Mouse (Mus musculus) limb, embryonic 14.5 days (tissue): Measurements from ENCODE around the gene Dnajc22. TPM values are rescaled to one million over a fixed set of nuclear protein-coding genes. Genes with fewer than 3 reads are reported as not detected.

ENCODE experiments used
- ATAC-seq: fragments of 200-750 bp; cut with Nextera tagmentation; 2 replicates; pipeline ENCODE4 v1.8.0; 2017; ENCODE audit warnings: low read depth, moderate number of reproducible peaks, moderate TSS enrichment; ENCODE audit not compliant: low FRiP score
- DNase-seq: peaks from one replicate; pipeline ENCODE4 v3.0.0-alpha.2; 2015; ENCODE audit warnings: low spot score
- H3K27ac ChIP-seq: fragments of 300-500 bp; sonication (generic); replicated peaks from 2 replicates; pipeline ENCODE4 v1.5.1; 2014; ENCODE audit warnings: low read depth, mild to moderate bottlenecking, low read length, moderate library complexity, mixed read lengths
- H3K27me3 ChIP-seq: fragments of 300-500 bp; sonication (generic); 2 replicates; pipeline ENCODE4 v1.6.1; 2014; ENCODE audit warnings: low read length, mixed read lengths; ENCODE audit not compliant: control insufficient read depth, insufficient read depth
- H3K36me3 ChIP-seq: fragments of 300-500 bp; sonication (generic); 2 replicates; pipeline ENCODE4 v1.6.1; 2014; ENCODE audit warnings: mild to moderate bottlenecking, low read length, moderate library complexity, mixed read lengths; ENCODE audit not compliant: control insufficient read depth, insufficient read depth
- H3K4me1 ChIP-seq: fragments of 300-500 bp; sonication (generic); 2 replicates; pipeline ENCODE4 v1.6.1; 2014; ENCODE audit warnings: antibody characterized with exemption, low read length, mixed read lengths; ENCODE audit not compliant: control insufficient read depth, insufficient read depth
- H3K4me2 ChIP-seq: fragments of 300-500 bp; sonication (generic); replicated peaks from 2 replicates; pipeline ENCODE4 v1.6.1; 2014; ENCODE audit warnings: low read depth, mild to moderate bottlenecking, low read length, moderate library complexity; ENCODE audit not compliant: severe bottlenecking
- H3K4me3 ChIP-seq: fragments of 300-500 bp; sonication (generic); replicated peaks from 2 replicates; pipeline ENCODE4 v1.5.1; 2014; ENCODE audit warnings: low read length
- H3K9ac ChIP-seq: fragments of 300-500 bp; sonication (generic); 2 replicates; pipeline ENCODE4 v1.6.1; 2014; ENCODE audit warnings: mild to moderate bottlenecking, low read depth, low read length, moderate library complexity; ENCODE audit not compliant: severe bottlenecking
- H3K9me3 ChIP-seq: fragments of 300-500 bp; sonication (generic); 2 replicates; pipeline ENCODE4 v1.6.1; 2016; ENCODE audit warnings: low read length; ENCODE audit not compliant: control insufficient read depth
- POLR2A ChIP-seq: fragments of 200-500 bp; IDR thresholded peaks from 2 replicates; pipeline ENCODE4 v1.8.0; 2012; ENCODE audit warnings: inconsistent platforms, mild to moderate bottlenecking, moderate library complexity, borderline replicate concordance; ENCODE audit not compliant: insufficient read depth, insufficient read length; ENCODE audit errors: extremely low read depth
- WGBS: fragments of 180-500 bp; shearing (Covaris S2); extraction: QIAGEN DNeasy Blood & Tissue Kit; methylation state at CpG from one replicate; pipeline ENCODE4 v1.1.7; 2014; 5-methylcytosine and 5-hydroxymethylcytosine counted together
- polyA plus RNA-seq, 2 experiments: library from polyadenylated mRNA; depleted of rRNA in 1 of 2; stranded (reverse) in 1 of 2; unstranded in 1 of 2; fragments of >200 nt; fragmentation: Nextera tagmentation in 1 of 2; extraction: Ambion mirVana in 1 of 2; gene quantifications; 2 replicates each; pipeline versions ENCODE4 v1.2.1 to v1.2.3; 2012 to 2014

Gene Dnajc22
- polyA plus RNA-seq, 2 experiments: 0.11 to 0.87 TPM

DNA sequence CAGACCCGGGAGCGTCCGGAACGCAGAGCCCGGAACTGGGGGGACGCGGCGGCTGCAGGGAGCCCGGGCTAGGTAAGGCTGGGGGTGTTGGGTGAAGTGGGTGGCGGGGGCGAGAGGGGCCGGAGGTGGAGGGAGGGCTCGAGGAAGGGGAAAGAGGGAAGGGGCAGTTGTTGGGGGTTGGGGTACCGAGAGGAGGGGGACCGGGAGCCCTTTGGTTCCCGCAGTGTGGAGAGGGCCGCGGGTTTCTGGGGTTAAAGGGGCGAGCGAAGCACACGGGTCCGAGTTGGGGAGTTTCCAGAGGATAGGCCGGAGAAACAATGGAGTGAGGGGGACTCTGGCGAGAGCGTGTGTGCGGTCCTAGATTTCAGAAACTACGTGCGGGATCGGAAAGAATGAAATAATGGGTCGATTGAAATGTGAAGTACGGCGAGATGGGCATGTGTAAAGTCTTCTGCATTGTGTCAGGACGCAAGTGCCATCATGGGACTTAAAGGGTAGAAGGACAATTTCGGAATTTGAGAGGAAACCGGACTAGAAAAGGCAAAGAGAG lies 33.9 kb downstream of the Dnajc22 start:
- peak overlapping the region; percentile 92 for H3K9ac ChIP-seq
- peak overlapping the region; percentile 80 for H3K4me3 ChIP-seq
- H3K4me1 ChIP-seq: peaks cover 23% of the 10 kb centered on the region
- H3K27me3 ChIP-seq: no peaks in the 10 kb centered on the region
- DNase-seq (no peak), ATAC-seq (peak; percentile 8; the same call in 1 of the 2 replicates)
- peaks cover 4% of the 10 kb centered on the region; the same call in 1 of the 2 replicates for H3K36me3 ChIP-seq
- peak overlapping the region; percentile 50 for H3K4me2 ChIP-seq
- WGBS: 1% methylated on average over 31 of the region's 35 CpGs
- no peak for TF ChIP-seq POLR2A
- no peaks in the 10 kb centered on the region for H3K9me3 ChIP-seq
- peak overlapping the region; percentile 95 for H3K27ac ChIP-seq

GRCm38 (mm10) chr15:99127851-99128522 lies 35.0 kb downstream of the Dnajc22 start:
- H3K4me2 ChIP-seq: peak overlapping the region; percentile 50

GRCm38 (mm10) chr15:99129441-99129840 lies 36.5 kb downstream of the Dnajc22 start:
- no peak for TF ChIP-seq POLR2A
- Histone ChIP-seq H3K4me1 (peaks cover 26% of the 10 kb centered on the region), H3K27ac (no peak overlapping the region), H3K4me3 (no peak overlapping the region), H3K36me3 (peaks cover 4% of the 10 kb centered on the region; the same call in 1 of the 2 replicates), H3K4me2 (peak overlapping the region; percentile 2; the same call in 1 of the 2 replicates), H3K9ac (0 out of 2 replicates have a peak overlapping the region, but pooled peaks have one; percentile 21), H3K27me3 (no peaks in the 10 kb centered on the region), H3K9me3 (no peaks in the 10 kb centered on the region)
- DNase-seq (no peak), ATAC-seq (no peak)
- WGBS: 49% methylated on average over 11 of the region's 11 CpGs

More at GRCm38 (mm10) chr15:99127851-99128522, 35.0 kb downstream of the Dnajc22 start:
- Histone ChIP-seq H3K9me3 (no peaks in the 10 kb centered on the region), H3K27me3 (no peaks in the 10 kb centered on the region), H3K4me1 (peaks cover 25% of the 10 kb centered on the region), H3K36me3 (peaks cover 4% of the 10 kb centered on the region; the same call in 1 of the 2 replicates), H3K9ac (peak overlapping the region; percentile 92), H3K27ac (no peak overlapping the region), H3K4me3 (peak overlapping the region; percentile 80)
- TF ChIP-seq POLR2A: no peak
- WGBS: 66% methylated on average over 6 of the region's 6 CpGs
- DNase-seq (no peak), ATAC-seq (no peak)

GRCm38 (mm10) chr15:99129956-99130910 lies 37.3 kb downstream of the Dnajc22 start:
- Histone ChIP-seq H3K27ac (no peak overlapping the region), H3K4me1 (peaks cover 26% of the 10 kb centered on the region), H3K36me3 (peaks cover 4% of the 10 kb centered on the region; the same call in 1 of the 2 replicates), H3K4me2 (no peak overlapping the region; the same call in 1 of the 2 replicates), H3K27me3 (no peaks in the 10 kb centered on the region), H3K4me3 (no peak overlapping the region), H3K9ac (0 out of 2 replicates have a peak overlapping the region, but pooled peaks have one; percentile 21), H3K9me3 (no peaks in the 10 kb centered on the region)
- ATAC-seq (peak; percentile 42; the same call in 1 of the 2 replicates), DNase-seq (peak; percentile 28)
- WGBS: 56% methylated on average over 22 of the region's 22 CpGs
- TF ChIP-seq POLR2A: no peak

- TF ChIP-seq POLR2A: no peak
- no peak for ATAC-seq
- no peak overlapping the region for H3K27ac ChIP-seq
- no peak overlapping the region for H3K9ac ChIP-seq
- H3K4me2 ChIP-seq: no peak overlapping the region
- H3K27me3 ChIP-seq: no peaks in the 10 kb centered on the region
- no peaks in the 10 kb centered on the region for H3K9me3 ChIP-seq
- DNase-seq: no peak
- WGBS: 88% methylated on average over 5 of the region's 5 CpGs
- no peak overlapping the region for H3K4me3 ChIP-seq
- H3K36me3 ChIP-seq: peaks cover 5% of the 10 kb centered on the region; the same call in 1 of the 2 replicates
- H3K4me1 ChIP-seq: no peaks in the 10 kb centered on the region
Measured at GRCm38 (mm10) chr15:99138389-99138788, 45.4 kb downstream of the Dnajc22 start.
